Mouse (Mus musculus): ENCODE measurements around the gene Col11a2. TPM values are rescaled to one million over a fixed set of nuclear protein-coding genes. Genes with fewer than 3 reads are reported as not detected.

Col11a2 gene
- polyA plus RNA-seq, 1 experiment: 6.4 TPM

DNA sequence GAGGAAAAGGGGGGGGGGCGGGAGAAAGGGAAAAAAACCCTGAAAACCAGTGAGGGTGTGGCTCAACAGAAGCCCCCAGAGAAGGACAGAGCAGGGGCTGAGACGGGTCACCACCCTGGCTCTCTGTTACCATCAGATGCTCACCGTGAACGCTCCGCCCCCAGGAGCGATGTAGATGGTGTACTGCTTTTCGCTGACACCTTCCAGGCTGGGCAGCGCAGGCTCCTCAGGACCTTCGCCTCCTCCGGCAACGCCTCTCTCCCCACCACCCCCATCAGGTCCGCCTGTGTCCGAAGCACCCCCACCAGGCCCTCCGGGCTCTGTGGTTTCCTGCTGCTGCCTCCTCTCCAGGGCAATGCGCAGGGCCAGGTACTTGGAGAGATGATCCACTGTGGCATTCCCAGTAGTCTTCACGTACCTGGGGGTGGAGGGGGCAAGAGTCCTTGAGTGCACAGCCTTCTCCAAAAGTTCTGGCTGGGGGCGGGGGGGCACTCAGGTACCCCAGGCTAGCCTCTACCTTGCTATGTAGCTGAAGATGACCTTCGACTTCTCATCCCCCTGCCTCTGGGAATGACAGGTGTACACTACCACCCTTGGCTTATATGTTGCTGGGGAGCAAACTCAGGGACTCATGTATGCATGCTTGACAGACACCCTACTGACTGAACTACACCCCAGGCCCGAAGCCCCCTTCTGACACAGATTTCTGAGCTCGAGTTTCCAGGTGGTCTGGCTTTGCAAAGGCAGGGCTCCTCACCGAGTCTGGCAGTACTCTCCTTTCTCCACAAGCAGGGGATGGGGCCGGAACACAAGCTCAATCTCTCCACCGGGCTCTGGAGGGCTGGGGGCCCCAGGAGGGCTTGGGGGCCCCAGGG, 17.5 kb upstream of the Col11a2 start:
- Histone ChIP-seq H3K27ac (ENCODE audit: insufficient read depth, low read length) (no peak overlapping the region), H3K4me3 (ENCODE audit: extremely low read depth, insufficient read depth, insufficient read length) (no peak overlapping the region), H3K27me3 (ENCODE audit: control insufficient read depth, insufficient read depth, low read length) (no peaks in the 10 kb centered on the region), H3K4me1 (ENCODE audit: control insufficient read depth, insufficient read depth, insufficient read length) (peaks cover 9% of the 10 kb centered on the region; the same call in 1 of the 2 replicates), H3K36me3 (ENCODE audit: control insufficient read depth, insufficient read depth, low read length) (peaks cover 14% of the 10 kb centered on the region)
- TF ChIP-seq POLR2A (IDR thresholded peaks at IDR 0.05; ENCODE audit: low read depth, low read length): no peak
- no peak for TF ChIP-seq CTCF (IDR thresholded peaks at IDR 0.05; ENCODE audit: extremely low read depth, insufficient read depth, insufficient read length, insufficient replicate concordance)
- DNase-seq (ENCODE audit: low read depth in 1 of 2, low spot score in 2 of 2): no peak
- 96% methylated on average over 22 of the region's 23 CpGs for WGBS

- 98% methylated on average over 14 of the region's 14 CpGs for WGBS
- Histone ChIP-seq H3K36me3 (ENCODE audit: control insufficient read depth, insufficient read depth, low read length) (peaks cover 14% of the 10 kb centered on the region), H3K4me1 (ENCODE audit: control insufficient read depth, insufficient read depth, insufficient read length) (peaks cover 13% of the 10 kb centered on the region; the same call in 1 of the 2 replicates), H3K27me3 (ENCODE audit: control insufficient read depth, insufficient read depth, low read length) (no peaks in the 10 kb centered on the region), H3K4me3 (ENCODE audit: extremely low read depth, insufficient read depth, insufficient read length) (no peak overlapping the region), H3K27ac (ENCODE audit: insufficient read depth, low read length) (no peak overlapping the region)
- DNase-seq (ENCODE audit: low read depth in 1 of 2, low spot score in 2 of 2): no peak
- no peak for TF ChIP-seq CTCF (IDR thresholded peaks at IDR 0.05; ENCODE audit: extremely low read depth, insufficient read depth, insufficient read length, insufficient replicate concordance)
- no peak for TF ChIP-seq POLR2A (IDR thresholded peaks at IDR 0.05; ENCODE audit: low read depth, low read length)
Measured at GRCm38 (mm10) chr17:34022414-34022783, 16.8 kb upstream of the Col11a2 start.

DNA sequence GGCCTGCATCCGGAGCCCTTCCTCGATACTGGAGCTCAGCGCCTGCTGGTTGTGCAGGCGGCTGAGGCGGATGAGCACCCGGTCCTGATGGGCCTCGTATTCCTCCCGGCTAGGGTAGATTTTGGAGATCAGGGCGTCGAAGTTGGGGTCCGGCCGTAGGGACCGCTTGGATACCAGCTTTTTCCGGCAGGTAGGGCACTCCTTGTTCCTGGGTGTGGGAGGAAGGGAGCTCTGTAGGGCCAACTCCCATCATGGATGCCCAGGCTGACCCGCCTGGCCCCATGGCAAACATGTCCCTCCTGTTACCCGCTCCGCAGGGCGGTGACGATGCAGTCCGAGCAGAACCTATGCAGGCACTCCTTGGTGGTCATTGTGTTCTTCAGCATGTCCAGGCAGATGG, 16.2 kb upstream of the Col11a2 start:
- H3K4me3 ChIP-seq (ENCODE audit: extremely low read depth, insufficient read depth, insufficient read length): no peak overlapping the region
- H3K27me3 ChIP-seq (ENCODE audit: control insufficient read depth, insufficient read depth, low read length): no peaks in the 10 kb centered on the region
- H3K4me1 ChIP-seq (ENCODE audit: control insufficient read depth, insufficient read depth, insufficient read length): peaks cover 15% of the 10 kb centered on the region; the same call in 1 of the 2 replicates
- peaks cover 14% of the 10 kb centered on the region for H3K36me3 ChIP-seq (ENCODE audit: control insufficient read depth, insufficient read depth, low read length)
- no peak for DNase-seq (ENCODE audit: low read depth in 1 of 2, low spot score in 2 of 2)
- TF ChIP-seq CTCF (IDR thresholded peaks at IDR 0.05; ENCODE audit: extremely low read depth, insufficient read depth, insufficient read length, insufficient replicate concordance) (no peak), POLR2A (IDR thresholded peaks at IDR 0.05; ENCODE audit: low read depth, low read length) (no peak)
- 96% methylated on average over 20 of the region's 20 CpGs for WGBS
- H3K27ac ChIP-seq (ENCODE audit: insufficient read depth, low read length): no peak overlapping the region

DNA sequence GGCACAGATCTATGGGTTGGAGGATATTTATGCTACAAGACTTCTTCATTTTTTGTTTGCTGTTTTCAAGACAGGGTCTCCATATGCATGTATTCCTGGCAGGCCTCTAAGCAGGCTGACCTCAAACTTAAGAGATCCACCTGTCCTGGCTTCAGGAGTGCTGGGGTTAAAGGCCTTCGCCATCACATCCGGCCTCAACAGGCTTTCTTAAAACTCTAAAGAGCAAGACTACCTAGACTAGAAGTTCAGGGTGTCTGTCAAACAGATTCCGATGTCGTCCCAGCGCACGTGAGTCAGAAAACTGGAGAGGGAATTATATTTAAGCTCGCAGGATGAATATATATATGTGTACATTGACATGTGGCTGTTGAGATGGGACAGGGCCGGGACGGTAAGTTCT, 15.6 kb upstream of the Col11a2 start:
- Histone ChIP-seq H3K4me1 (ENCODE audit: control insufficient read depth, insufficient read depth, insufficient read length) (peaks cover 18% of the 10 kb centered on the region; the same call in 1 of the 2 replicates), H3K27ac (ENCODE audit: insufficient read depth, low read length) (no peak overlapping the region), H3K27me3 (ENCODE audit: control insufficient read depth, insufficient read depth, low read length) (no peaks in the 10 kb centered on the region), H3K36me3 (ENCODE audit: control insufficient read depth, insufficient read depth, low read length) (peaks cover 16% of the 10 kb centered on the region), H3K4me3 (ENCODE audit: extremely low read depth, insufficient read depth, insufficient read length) (no peak overlapping the region)
- DNase-seq (ENCODE audit: low read depth in 1 of 2, low spot score in 2 of 2): no peak
- 76% methylated on average over 9 of the region's 9 CpGs for WGBS
- TF ChIP-seq CTCF (IDR thresholded peaks at IDR 0.05; ENCODE audit: extremely low read depth, insufficient read depth, insufficient read length, insufficient replicate concordance) (no peak), POLR2A (IDR thresholded peaks at IDR 0.05; ENCODE audit: low read depth, low read length) (no peak)

- 2% methylated on average over 56 of the region's 58 CpGs for WGBS
- Histone ChIP-seq H3K27ac (ENCODE audit: insufficient read depth, low read length) (peak within 1 kb of the TSS; percentile 86), H3K4me3 (ENCODE audit: extremely low read depth, insufficient read depth, insufficient read length) (peak within 1 kb of the TSS; percentile 83), H3K4me1 (ENCODE audit: control insufficient read depth, insufficient read depth, insufficient read length) (peaks cover 18% of the 10 kb centered on the region; the same call in 1 of the 2 replicates), H3K36me3 (ENCODE audit: control insufficient read depth, insufficient read depth, low read length) (peaks cover 22% of the 10 kb centered on the region), H3K27me3 (ENCODE audit: control insufficient read depth, insufficient read depth, low read length) (no peaks in the 10 kb centered on the region)
- no peak for TF ChIP-seq CTCF (IDR thresholded peaks at IDR 0.05; ENCODE audit: extremely low read depth, insufficient read depth, insufficient read length, insufficient replicate concordance)
- TF ChIP-seq POLR2A (IDR thresholded peaks at IDR 0.05; ENCODE audit: low read depth, low read length): peak; percentile 49
- DNase-seq (ENCODE audit: low read depth in 1 of 2, low spot score in 2 of 2): peak; percentile 59 to 80
Measured at GRCm38 (mm10) chr17:34024317-34024821, 14.9 kb upstream of the Col11a2 start, which contains the start of gene Ring1. TSS of gene Ring1 (minus strand) at chr17:34024680.

- Histone ChIP-seq H3K36me3 (ENCODE audit: control insufficient read depth, insufficient read depth, low read length) (peaks cover 27% of the 10 kb centered on the region), H3K4me3 (ENCODE audit: extremely low read depth, insufficient read depth, insufficient read length) (peak overlapping the region; percentile 83), H3K27me3 (ENCODE audit: control insufficient read depth, insufficient read depth, low read length) (no peaks in the 10 kb centered on the region), H3K27ac (ENCODE audit: insufficient read depth, low read length) (peak overlapping the region; percentile 86), H3K4me1 (ENCODE audit: control insufficient read depth, insufficient read depth, insufficient read length) (peaks cover 18% of the 10 kb centered on the region; the same call in 1 of the 2 replicates)
- no peak for DNase-seq (ENCODE audit: low read depth in 1 of 2, low spot score in 2 of 2)
- WGBS: 3% methylated on average over 56 of the region's 57 CpGs
- TF ChIP-seq POLR2A (IDR thresholded peaks at IDR 0.05; ENCODE audit: low read depth, low read length): no peak
- TF ChIP-seq CTCF (IDR thresholded peaks at IDR 0.05; ENCODE audit: extremely low read depth, insufficient read depth, insufficient read length, insufficient replicate concordance): no peak
Measured at GRCm38 (mm10) chr17:34024861-34025755, 14.1 kb upstream of the Col11a2 start.
